Mouse (Mus musculus) MEL-GATA-1-ER (cell line): ENCODE results near the gene Shtn1.

Source experiments
- DNase-seq: peaks from one replicate; pipeline ENCODE4 v3.0.0-alpha.2; 2012; ENCODE audit warnings: low read depth; ENCODE audit errors: extremely low read depth

Gene Shtn1

GRCm38 (mm10) chr19:59075472-59076101 is at the start of gene Shtn1:
Shtn1 (minus strand) TSS chr19:59076100.
- no peak for DNase-seq

GRCm38 (mm10) chr19:59114152-59114551 is 38.3 kb upstream of the Shtn1 start:
- DNase-seq, result no peak

- DNase-seq, result no peak
These were observed 34.0 kb upstream of the Shtn1 start for GRCm38 (mm10) chr19:59109937-59110336.

- DNase-seq, result no peak
These were observed 22.4 kb upstream of the Shtn1 start for GRCm38 (mm10) chr19:59098315-59098714.

- no peak for DNase-seq
These were observed 16.4 kb upstream of the Shtn1 start for GRCm38 (mm10) chr19:59092295-59092694.

- no peak for DNase-seq
These were observed 14.4 kb upstream of the Shtn1 start for GRCm38 (mm10) chr19:59090337-59090736.

- no peak for DNase-seq
These were observed 8.4 kb upstream of the Shtn1 start for GRCm38 (mm10) chr19:59084296-59084695.

- DNase-seq, result no peak
These were observed 231 bp upstream of the Shtn1 start for GRCm38 (mm10) chr19:59076131-59076530.

- DNase-seq, result no peak
These were observed 944 bp downstream of the Shtn1 start for GRCm38 (mm10) chr19:59074841-59075471.

GRCm38 (mm10) chr19:59074381-59074780 is 1.5 kb downstream of the Shtn1 start:
- no peak for DNase-seq

- no peak for DNase-seq
These were observed 2.9 kb downstream of the Shtn1 start for GRCm38 (mm10) chr19:59073006-59073405.

GRCm38 (mm10) chr19:59071979-59072378 is 3.9 kb downstream of the Shtn1 start:
- DNase-seq, result no peak

GRCm38 (mm10) chr19:59071396-59071795 is 4.5 kb downstream of the Shtn1 start:
- DNase-seq, result no peak

- DNase-seq, result no peak
These were observed 8.2 kb downstream of the Shtn1 start for GRCm38 (mm10) chr19:59067652-59068051.

GRCm38 (mm10) chr19:59066670-59067069 is 9.2 kb downstream of the Shtn1 start:
- DNase-seq, result no peak

- DNase-seq, result no peak
These were observed 9.8 kb downstream of the Shtn1 start for GRCm38 (mm10) chr19:59066115-59066514.

GRCm38 (mm10) chr19:59064616-59065015 is 11.3 kb downstream of the Shtn1 start:
- no peak for DNase-seq

- no peak for DNase-seq
These were observed 12.3 kb downstream of the Shtn1 start for GRCm38 (mm10) chr19:59063568-59063967.

- no peak for DNase-seq
These were observed 17.8 kb downstream of the Shtn1 start for GRCm38 (mm10) chr19:59058105-59058504.

- DNase-seq, result no peak
These were observed 18.5 kb downstream of the Shtn1 start for GRCm38 (mm10) chr19:59057366-59057765.

GRCm38 (mm10) chr19:59054632-59054951 is 21.3 kb downstream of the Shtn1 start:
- DNase-seq, result no peak

GRCm38 (mm10) chr19:59053931-59054631 is 21.8 kb downstream of the Shtn1 start:
- DNase-seq, result no peak
